Mouse (Mus musculus) neutrophil, adult 5-6 weeks (primary cell): Measurements from ENCODE around the gene Ghr. TPM values are rescaled to one million over a fixed set of nuclear protein-coding genes. Genes with fewer than 3 reads are reported as not detected.

Experiments used
- ATAC-seq: fragments of 151-379, 151-347 bp; 2 replicates; pipeline ENCODE4 v1.8.0; 2017; ENCODE audit warnings: mild to moderate bottlenecking, moderate TSS enrichment; ENCODE audit not compliant: insufficient number of reproducible peaks, poor library complexity, low FRiP score, severe bottlenecking; ENCODE audit errors: extremely low read depth
- total RNA-seq: library from RNA; stranded (forward); fragments of 200-1000 nt; gene quantifications from 2 replicates; pipeline ENCODE4 v1.2.3, GENCODE M21; 2017

Gene Ghr
- total RNA-seq, 1 experiment from 2014 or later: not detected

DNA sequence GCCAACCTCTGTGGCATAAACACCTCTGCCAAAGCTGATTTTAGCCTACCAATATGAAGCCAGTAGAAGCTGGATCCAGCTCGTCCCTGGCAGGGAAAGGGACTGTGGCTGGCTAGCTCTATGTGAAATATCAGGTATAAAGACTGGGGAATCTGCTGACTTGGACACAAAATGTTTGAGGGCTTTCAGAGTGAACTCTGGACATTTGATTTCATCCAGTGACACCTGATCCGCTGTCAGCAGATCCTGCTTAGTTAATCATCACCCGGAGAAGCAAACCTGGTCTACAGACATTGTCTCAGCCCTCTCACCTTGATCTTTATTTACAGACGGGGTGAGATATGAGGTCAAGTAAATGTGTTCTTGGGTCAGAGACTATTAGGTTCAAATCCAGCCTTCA is 118.5 kb downstream of the Ghr start:
- ATAC-seq: no peak

DNA sequence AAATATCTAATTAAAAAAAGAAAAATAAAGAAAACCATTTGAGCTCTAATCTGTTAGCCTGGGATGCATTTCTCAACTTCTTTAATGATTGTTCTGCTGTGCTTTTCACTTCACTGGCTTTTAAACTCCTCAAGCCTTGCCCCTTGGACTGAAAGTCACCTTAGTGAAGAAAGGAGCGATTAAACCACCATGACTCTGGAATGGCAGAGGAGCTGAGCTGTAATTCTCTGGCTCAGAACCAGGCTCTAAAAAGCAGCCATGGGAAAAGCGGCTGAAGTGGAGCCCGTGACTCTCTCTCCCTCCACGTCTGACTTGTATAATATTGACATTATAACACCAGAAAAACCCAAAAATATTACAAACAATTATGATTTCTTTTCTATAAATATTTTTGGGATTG is 126.7 kb downstream of the Ghr start:
- no peak for ATAC-seq

GRCm38 (mm10) chr15:3455572-3455971 is 127.7 kb downstream of the Ghr start:
- no peak for ATAC-seq

- no peak for ATAC-seq
Measured at GRCm38 (mm10) chr15:3452080-3452752, 131.1 kb downstream of the Ghr start.

DNA sequence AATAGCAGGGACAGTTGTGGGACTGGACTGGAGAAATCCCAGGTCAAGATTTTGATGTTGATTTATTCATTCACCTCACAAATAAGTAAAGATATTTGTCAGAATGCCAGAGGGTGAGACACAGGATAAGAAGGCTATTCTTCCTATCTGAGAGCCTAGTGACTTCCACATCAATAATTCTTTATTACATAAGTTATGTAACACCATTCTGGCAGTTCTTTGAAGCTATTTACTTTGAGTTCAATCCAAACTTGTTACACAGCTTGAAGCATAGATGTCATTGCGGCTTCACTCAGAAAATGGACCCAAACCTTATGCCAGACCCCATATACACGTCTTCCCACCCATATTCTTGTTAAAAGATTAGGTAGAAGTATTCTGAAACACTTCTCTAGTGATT is 133.7 kb downstream of the Ghr start:
- ATAC-seq: no peak

- ATAC-seq: no peak
Measured at GRCm38 (mm10) chr15:3445285-3445909, 137.9 kb downstream of the Ghr start.

DNA sequence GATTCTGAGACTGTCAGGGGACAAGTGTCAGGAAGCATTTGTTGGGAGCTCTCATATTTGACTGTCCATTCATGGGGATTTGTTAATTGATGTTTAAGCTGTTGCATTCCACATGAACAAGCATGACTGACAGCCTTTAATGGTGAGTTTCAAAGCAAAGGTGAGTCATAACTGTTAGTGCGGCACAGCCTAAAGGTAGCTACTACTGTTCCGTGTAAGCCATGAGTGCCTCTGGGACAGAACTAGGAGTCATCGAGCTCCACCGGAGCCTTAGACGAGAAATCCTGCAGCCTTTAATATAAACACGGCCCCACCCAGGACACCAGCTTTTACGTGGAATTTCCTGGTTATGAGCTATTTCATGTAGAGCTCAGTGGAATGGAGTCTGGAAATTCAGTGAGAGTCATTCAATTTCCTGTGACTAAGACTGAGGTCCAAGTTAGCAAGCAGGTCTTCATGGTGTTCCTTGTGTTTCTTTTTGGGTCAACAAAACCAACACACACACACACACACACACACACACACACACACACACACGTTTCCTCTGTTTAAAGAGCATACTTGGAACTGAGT is 138.8 kb downstream of the Ghr start:
- no peak for ATAC-seq

DNA sequence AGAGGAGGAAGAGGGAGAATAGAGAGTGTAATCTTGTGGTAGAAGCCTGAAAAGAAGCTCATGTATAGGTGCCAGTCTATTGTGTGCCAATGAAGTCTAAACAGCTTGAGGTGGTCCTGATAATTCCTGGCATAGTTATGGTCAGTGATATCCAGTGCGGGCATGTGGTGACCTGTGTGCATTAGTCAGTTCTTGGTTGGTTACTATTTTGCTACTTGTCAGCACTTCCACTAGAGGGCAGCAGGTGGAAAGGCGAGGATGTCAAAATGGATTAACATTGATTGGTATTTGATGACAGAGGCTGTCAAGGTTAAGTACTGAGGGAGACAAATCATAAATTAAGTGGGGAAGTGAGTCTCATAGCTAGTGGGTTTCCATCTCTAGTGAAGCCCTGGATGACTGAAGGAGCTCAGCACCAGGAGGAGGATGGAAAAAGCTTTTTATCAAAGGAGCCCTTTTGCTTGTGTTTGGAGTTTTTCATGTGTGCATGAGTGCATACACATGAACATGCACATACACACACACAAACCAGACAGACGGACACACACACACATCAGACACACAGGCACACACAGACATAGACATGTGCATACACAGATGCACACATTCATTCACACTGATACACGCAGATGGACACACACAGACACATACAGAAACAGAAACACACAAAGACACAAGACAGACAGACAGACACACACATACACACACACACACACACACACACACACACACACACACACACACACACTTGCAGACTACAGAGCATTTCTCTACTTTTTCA is 141.6 kb downstream of the Ghr start:
- ATAC-seq: no peak

GRCm38 (mm10) chr15:3437381-3437780 is 145.9 kb downstream of the Ghr start:
- ATAC-seq: no peak

DNA sequence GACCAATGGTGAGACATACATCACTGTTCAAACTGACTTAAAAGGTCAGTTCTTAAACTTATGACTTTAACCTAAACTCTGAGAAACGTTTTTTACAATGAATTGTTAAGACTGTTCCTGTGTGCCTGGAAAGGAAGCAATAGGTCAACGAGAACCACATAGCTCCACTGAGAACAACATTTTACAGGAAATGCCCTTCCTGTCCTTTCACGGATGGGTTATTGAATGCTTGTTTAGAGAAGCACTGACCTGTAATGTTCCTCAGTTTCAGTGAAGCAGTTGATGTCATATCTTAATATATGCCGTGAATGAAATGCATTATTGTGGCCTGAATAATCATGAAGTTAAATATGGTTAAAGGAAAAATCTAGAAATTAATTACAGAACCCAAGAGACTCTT is 147.7 kb downstream of the Ghr start:
- no peak for ATAC-seq

GRCm38 (mm10) chr15:3434461-3434860 is 148.8 kb downstream of the Ghr start:
- ATAC-seq: no peak

GRCm38 (mm10) chr15:3433281-3433680 is 150.0 kb downstream of the Ghr start:
- ATAC-seq: no peak

DNA sequence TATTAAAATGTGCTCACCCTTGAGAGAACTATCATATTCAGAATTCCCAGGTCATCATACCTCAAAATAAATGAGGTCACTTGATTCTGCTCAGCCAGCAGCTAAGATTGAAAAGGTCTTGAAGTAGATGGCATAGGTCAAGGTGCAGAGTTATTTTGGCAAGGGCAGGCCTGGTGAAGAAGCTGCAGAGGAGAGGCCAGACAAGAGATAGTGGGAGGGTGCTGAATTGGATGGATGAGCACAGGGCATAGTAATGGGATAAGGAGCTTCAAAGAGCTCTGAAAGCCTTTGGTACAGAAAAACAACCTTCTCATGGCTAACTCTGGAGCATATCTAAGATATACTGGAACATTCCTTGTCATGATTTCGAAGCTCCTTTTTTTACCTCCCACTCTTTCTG is 150.5 kb downstream of the Ghr start:
- ATAC-seq: no peak

DNA sequence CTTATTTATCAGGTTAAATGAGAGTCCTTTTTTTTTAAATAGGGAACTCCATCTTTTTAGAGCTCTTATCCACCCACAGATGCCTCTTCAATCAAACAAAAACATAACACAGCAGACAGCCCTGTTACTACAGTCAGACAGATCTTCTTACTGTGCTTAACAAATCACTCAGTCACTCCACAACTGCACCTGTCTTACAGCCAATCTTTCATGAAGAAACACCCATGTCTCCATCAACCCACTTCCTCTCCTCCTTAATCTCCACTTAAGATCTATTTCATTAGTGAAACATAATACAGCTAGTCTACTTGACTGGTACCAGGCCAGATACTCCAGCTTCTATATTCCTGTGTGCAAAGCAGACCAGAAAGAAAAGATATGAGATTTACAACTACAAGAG is 153.9 kb downstream of the Ghr start:
- no peak for ATAC-seq

DNA sequence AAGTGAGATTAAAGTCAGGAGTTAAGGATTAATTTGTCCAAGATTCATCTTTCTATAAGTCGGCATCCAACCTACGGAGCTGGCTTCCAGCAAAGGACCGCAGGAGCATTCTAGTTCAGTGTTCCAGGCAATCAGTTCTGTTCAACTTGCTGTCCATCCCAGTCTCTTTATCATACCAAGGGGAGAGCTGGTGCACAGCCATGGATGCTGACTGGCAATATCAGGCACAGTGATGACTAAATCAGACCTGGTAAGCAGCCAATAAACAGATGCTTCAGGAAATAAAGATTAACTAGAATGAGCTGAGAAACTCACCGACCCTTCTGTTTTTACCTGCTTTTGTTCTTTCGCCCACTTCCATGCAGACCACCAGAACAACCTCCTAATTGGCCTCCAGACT is 154.3 kb downstream of the Ghr start:
- no peak for ATAC-seq

DNA sequence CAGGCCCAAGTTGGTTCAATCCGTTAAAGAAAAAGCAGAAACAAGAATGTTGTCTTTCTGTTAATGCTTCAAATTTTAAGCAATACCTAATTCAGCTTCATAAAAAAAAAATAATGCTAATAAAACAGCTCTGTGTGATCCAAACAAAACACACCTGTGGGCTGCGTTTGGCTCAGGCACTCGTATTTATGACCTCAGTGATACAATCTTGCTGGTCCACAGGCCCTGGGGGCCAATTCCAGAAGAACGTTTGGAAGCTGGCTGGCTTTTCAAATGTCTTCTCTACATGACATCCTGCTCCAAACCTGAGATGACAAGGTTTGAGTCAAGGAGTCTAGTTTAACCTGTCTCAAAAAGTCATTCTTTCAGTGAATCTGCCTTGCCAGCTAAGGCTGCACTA is 156.9 kb downstream of the Ghr start:
- no peak for ATAC-seq

GRCm38 (mm10) chr15:3423177-3423576 is 160.1 kb downstream of the Ghr start:
- no peak for ATAC-seq

DNA sequence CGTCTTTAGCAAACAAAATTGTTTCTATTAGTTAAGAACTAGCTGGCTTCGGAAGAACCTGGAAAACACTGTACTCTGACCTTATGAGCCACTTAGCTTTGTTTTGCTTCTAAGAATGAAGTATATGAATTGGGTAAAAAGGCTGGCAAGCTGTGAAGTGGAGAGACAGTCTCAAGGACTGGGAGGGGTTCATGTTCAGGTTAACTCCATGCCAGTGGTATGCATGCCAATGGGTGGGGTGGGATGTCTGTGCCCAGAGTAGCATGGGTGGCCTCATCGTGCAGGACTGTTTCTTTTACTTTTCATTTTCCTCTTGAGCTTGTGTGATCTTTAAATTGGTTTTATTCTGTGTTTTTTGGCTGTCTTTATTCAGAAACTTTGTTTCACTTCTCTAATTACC is 165.6 kb downstream of the Ghr start:
- no peak for ATAC-seq

DNA sequence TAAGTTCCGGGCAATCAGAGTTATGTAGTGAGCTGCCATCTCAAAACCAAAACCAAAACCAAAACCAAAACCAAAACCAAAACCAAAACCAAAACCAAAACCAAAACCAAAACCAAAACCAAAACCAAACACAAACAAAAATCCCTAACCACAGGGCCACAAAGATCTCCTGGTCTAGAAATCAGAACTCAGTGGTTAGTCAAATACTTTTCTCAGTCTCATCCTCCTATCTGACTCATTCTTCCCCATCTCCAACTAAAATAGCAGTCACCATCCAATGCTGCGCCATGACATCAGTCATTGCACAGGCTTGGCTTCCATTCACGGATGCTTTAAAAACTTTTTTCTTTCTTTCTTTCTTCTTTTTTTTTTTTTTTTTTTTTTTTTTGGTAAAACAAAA is 170.2 kb downstream of the Ghr start:
- ATAC-seq: no peak

DNA sequence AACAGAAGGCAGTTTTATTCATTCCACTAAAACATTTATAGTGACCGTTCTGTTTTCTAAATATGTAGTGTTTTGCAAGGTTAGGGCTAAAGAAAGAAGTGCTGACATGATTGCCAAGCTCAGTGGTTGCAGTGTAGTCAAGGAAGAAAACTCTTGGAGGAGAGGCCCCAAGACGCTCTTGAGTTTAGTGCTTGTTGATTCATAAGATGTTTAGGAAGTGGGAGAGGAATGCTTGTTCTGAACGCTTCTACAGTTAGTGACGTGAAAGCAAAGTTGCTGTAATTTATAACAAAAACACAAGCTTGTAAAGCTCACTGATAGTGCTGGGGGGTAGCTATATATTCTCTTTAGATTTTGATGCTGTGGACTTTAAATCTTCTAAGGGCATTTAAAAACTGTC is 174.8 kb downstream of the Ghr start:
- no peak for ATAC-seq
